Mouse (Mus musculus) liver, adult 2 months (tissue): ENCODE results near the gene Myl9. TPM values are rescaled to one million over a fixed set of nuclear protein-coding genes. Genes with fewer than 3 reads are reported as not detected.

Experiments
- DNase-seq: peaks from one replicate; pipeline ENCODE4 v3.0.0-alpha.2; 2011; ENCODE audit warnings: low read depth, low spot score; ENCODE audit errors: extremely low read depth
- H3K27ac ChIP-seq: fragments of 200-500 bp; replicated peaks from 2 replicates; pipeline ENCODE4 v1.5.1; 2012; ENCODE audit warnings: low read depth, mild to moderate bottlenecking, control low read depth, inconsistent platforms, low read length; ENCODE audit not compliant: insufficient read depth
- H3K27me3 ChIP-seq: fragments of 200-500 bp; 2 replicates; pipeline ENCODE4 v1.6.1; 2012; ENCODE audit warnings: mild to moderate bottlenecking, moderate library complexity, low read length, inconsistent platforms; ENCODE audit not compliant: control insufficient read depth, insufficient read depth
- H3K36me3 ChIP-seq: fragments of 200-500 bp; 2 replicates; pipeline ENCODE4 v1.6.1; 2012; ENCODE audit warnings: low read length, inconsistent platforms; ENCODE audit not compliant: control insufficient read depth, insufficient read depth
- H3K4me1 ChIP-seq: fragments of 200-500 bp; 2 replicates; pipeline ENCODE4 v1.6.1; 2011; ENCODE audit warnings: low read length; ENCODE audit not compliant: control insufficient read depth, insufficient read depth
- H3K4me3 ChIP-seq: fragments of 200-500 bp; 2 replicates; pipeline ENCODE4 v1.5.1; 2011; ENCODE audit warnings: low read depth, mild to moderate bottlenecking, control low read depth, low read length, moderate library complexity; ENCODE audit not compliant: insufficient read depth
- H3K79me2 ChIP-seq: fragments of 200-500 bp; 2 replicates; pipeline ENCODE4 v1.6.1; 2012; ENCODE audit warnings: inconsistent platforms, mild to moderate bottlenecking, low read length, moderate library complexity; ENCODE audit not compliant: control insufficient read depth, insufficient read depth
- H3K9ac ChIP-seq: fragments of 200-500 bp; 2 replicates; pipeline ENCODE4 v1.6.1; 2012; ENCODE audit warnings: low read depth, mild to moderate bottlenecking, control low read depth, inconsistent platforms, low read length
- CTCF ChIP-seq: fragments of 200-500 bp; IDR thresholded peaks from 2 replicates; pipeline ENCODE4 v1.5.1; 2011; ENCODE audit warnings: low read depth, low read length, control low read depth
- POLR2A ChIP-seq: fragments of 200-500 bp; IDR thresholded peaks from 2 replicates; pipeline ENCODE4 v1.6.1; 2011; ENCODE audit warnings: low read length, control low read depth; ENCODE audit not compliant: insufficient read depth; ENCODE audit errors: extremely low read depth
- WGBS: fragments of 180-500 bp; shearing (Covaris S2); methylation state at CpG from one replicate; pipeline ENCODE4 v1.1.7; 2018; 5-methylcytosine and 5-hydroxymethylcytosine counted together
- polyA plus RNA-seq: library from polyadenylated mRNA; depleted of rRNA; stranded (reverse); fragments of >200 nt; gene quantifications from 2 replicates; pipeline ENCODE4 v1.2.3, GENCODE M21; 2012
- total RNA-seq: library from RNA; depleted of rRNA; stranded (reverse); fragments of >200 nt; gene quantifications from 2 replicates; pipeline ENCODE4 v1.2.3, GENCODE M21; 2014

The Myl9 gene
- total and polyA plus RNA-seq, 2 experiments, result 4.6 to 5.6 TPM

DNA sequence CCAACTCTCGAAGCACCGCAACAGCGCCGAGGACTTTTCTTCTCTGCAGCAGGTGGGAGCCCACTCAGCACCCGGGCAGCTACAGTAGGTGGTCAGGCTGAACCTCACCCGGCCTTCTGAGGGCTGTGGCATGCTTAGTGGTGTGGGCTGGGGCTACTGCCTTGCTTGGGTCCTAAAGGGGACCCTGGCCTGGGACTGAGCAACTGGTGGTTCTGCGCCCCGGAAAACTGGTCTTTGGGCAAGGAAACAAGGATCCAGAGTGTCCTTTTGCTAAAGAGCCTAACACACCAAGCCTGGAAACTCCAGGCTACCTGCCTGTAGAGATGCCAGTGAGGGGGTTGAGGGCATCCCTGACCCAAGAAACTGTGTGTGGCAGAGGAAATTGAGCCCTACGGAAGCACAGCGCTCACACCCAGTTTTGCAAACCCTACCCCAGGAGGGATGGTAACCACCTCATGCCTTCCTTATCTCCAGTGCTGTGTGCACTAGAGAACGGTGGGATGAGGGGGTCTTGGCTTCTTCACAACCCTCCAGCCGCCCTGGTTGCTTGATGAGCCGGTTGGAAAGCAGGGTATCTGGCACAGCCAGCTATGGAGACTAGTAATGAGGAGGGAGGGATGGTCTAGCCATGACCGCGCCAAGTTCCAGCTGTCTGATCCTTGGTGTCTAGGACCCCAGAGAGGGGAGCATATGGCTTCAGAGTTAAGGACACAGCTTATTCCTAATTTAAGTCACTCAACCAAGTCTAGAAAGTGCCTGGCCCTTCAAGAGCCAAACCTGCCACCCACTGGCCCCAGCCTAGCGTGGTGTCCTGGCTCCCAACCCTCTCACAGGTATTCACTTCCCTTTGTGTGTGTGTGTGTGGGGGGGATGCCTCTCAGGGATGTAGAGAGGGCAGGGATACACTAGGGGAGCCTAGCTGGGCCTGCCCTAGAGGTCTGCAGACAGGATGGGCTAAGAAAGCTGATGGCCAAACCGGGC, 525 bp downstream of the Myl9 start:
- Histone ChIP-seq H3K27ac (no peak overlapping the region), H3K36me3 (no peaks in the 10 kb centered on the region), H3K4me3 (peak overlapping the region; percentile 49), H3K4me1 (no peaks in the 10 kb centered on the region), H3K9ac (peak overlapping the region; percentile 42; the same call in 1 of the 2 replicates), H3K27me3 (no peaks in the 10 kb centered on the region), H3K79me2 (no peaks in the 10 kb centered on the region)
- no peak for DNase-seq
- 38% methylated on average over 17 of the region's 17 CpGs for WGBS
- no peak for TF ChIP-seq POLR2A
- no peak for TF ChIP-seq CTCF

DNA sequence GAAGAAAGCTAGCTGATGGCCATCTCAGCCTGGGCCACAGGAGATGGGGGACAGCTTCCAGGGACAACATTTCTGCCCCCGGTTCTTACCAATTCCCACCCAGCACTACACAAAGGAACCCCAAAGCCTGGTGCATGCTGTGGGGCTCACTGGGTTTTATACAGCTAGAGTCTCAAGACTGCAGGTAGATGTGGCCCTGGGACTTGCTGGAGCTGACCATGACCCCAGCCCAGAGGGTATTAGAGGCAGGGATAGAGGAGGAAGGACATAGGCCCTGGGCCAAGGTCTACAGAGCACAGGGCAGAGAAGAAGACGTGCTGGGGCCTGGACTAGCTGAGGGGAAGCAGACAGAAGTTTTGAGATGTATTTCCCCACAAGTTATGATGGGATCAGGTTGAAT, 1.7 kb downstream of the Myl9 start:
- TF ChIP-seq POLR2A (no peak), CTCF (no peak)
- WGBS, result 83% methylated on average over 2 of the region's 2 CpGs
- no peaks in the 10 kb centered on the region for H3K79me2 ChIP-seq
- no peak overlapping the region for H3K4me3 ChIP-seq
- DNase-seq, result no peak
- H3K4me1 ChIP-seq, result no peaks in the 10 kb centered on the region
- H3K27ac ChIP-seq, result no peak overlapping the region
- H3K9ac ChIP-seq, result no peak overlapping the region
- no peaks in the 10 kb centered on the region for H3K36me3 ChIP-seq
- H3K27me3 ChIP-seq, result no peaks in the 10 kb centered on the region

DNA sequence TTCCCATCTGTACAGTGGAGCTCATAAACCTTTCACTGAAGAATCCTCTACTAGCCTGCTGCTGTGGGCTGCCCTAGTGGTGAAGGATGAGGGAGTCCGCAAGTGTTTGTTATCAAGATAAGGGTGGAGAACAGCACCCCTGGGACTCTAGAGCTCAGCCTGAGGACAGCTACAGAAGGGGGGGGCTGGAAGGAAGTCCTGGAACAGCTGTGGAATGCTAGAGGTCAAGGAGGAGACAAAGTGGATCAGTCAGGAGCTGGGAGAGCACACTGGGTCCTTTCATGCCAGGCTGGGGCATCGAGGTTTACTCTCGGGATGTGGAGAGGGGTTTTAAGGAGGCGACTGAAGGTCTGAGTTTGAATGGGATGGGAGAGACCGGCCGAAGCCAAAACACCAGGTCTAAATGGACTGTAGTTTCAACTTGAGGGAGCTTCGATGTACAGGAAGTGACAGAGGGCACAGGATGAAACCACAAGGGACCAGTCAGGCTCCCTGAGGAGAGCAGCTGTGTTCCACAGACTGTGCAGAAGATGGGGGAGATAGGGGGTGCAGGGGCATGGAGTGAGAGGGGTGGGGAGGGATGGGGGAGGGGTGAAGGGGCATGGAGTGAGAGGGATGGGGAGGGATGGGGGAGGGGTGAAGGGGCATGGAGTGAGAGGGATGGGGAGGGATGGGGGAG, 2.2 kb downstream of the Myl9 start:
- no peak overlapping the region for H3K27ac ChIP-seq
- H3K27me3 ChIP-seq, result no peaks in the 10 kb centered on the region
- TF ChIP-seq CTCF, result no peak
- no peak for TF ChIP-seq POLR2A
- WGBS, result 70% methylated on average over 7 of the region's 7 CpGs
- H3K36me3 ChIP-seq, result no peaks in the 10 kb centered on the region
- H3K9ac ChIP-seq, result no peak overlapping the region
- H3K4me3 ChIP-seq, result no peak overlapping the region
- no peaks in the 10 kb centered on the region for H3K79me2 ChIP-seq
- DNase-seq, result no peak
- no peaks in the 10 kb centered on the region for H3K4me1 ChIP-seq

DNA sequence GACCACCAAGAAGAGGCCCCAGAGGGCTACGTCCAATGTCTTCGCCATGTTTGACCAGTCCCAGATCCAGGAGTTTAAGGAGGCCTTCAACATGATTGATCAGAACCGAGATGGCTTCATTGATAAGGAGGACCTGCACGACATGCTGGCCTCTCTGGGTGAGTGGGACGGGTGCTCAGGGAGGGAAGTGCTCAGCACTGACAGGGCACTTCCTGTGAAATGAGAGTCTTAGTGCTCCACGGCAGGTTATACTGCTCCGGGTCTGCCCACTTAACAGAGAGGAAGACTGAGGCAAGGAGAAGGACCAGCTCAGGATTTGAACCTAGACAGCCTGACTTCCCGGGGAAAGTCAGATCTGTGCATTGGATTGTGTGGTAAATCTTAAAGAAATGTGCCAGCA, 3.4 kb downstream of the Myl9 start:
- Histone ChIP-seq H3K4me1 (no peaks in the 10 kb centered on the region), H3K9ac (no peak overlapping the region), H3K4me3 (no peak overlapping the region), H3K27ac (no peak overlapping the region), H3K36me3 (no peaks in the 10 kb centered on the region), H3K27me3 (no peaks in the 10 kb centered on the region), H3K79me2 (no peaks in the 10 kb centered on the region)
- no peak for DNase-seq
- no peak for TF ChIP-seq POLR2A
- TF ChIP-seq CTCF, result no peak
- 80% methylated on average over 8 of the region's 8 CpGs for WGBS

DNA sequence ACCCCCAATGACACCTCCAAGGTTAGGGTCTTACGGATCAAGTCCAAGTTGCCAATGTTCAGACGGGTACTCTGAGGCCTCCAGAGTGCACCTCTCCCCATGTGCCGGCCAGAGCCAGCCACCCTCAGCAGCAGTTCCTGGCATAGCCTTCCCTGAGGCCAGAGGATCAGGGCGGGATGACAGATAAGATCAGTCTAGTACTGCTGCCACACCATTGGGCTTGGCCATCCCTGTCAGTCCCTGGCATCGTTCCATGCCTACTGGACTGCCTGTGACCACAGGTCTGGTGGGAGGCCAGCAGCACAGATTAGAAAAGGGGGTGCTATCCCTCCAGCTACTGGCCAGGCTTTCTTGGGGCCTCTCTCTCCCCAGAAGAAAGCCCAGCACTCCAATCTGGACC, 3.8 kb downstream of the Myl9 start:
- Histone ChIP-seq H3K4me3 (no peak overlapping the region), H3K4me1 (no peaks in the 10 kb centered on the region), H3K27me3 (no peaks in the 10 kb centered on the region), H3K9ac (no peak overlapping the region), H3K79me2 (no peaks in the 10 kb centered on the region), H3K36me3 (no peaks in the 10 kb centered on the region), H3K27ac (no peak overlapping the region)
- no peak for DNase-seq
- TF ChIP-seq POLR2A (no peak), CTCF (no peak)
- 75% methylated on average over 5 of the region's 5 CpGs for WGBS

DNA sequence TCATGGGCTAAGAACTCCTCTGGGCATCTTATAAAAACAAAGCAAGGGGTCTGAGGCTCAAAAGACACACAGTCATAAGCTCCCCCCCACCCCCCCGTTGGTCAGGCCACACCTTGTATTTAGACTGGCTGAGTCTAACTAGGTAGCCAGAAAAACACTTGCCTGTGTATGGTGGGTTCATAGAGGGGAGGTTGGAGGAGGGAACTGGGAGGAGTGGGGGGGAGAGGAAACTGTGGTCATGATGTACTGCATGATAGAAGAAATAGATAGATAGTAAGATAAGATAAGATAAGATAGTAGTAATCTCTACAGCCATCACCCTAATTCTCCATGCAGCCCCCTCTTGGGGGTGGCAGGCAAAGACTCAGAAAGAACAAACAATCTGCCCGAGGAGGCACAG, 4.3 kb downstream of the Myl9 start:
- WGBS, result 50% methylated on average over 2 of the region's 2 CpGs
- no peak overlapping the region for H3K27ac ChIP-seq
- DNase-seq, result no peak
- H3K4me3 ChIP-seq, result no peak overlapping the region
- no peaks in the 10 kb centered on the region for H3K27me3 ChIP-seq
- H3K79me2 ChIP-seq, result no peaks in the 10 kb centered on the region
- no peaks in the 10 kb centered on the region for H3K4me1 ChIP-seq
- no peaks in the 10 kb centered on the region for H3K36me3 ChIP-seq
- H3K9ac ChIP-seq, result no peak overlapping the region
- TF ChIP-seq POLR2A (no peak), CTCF (no peak)
